Mouse (Mus musculus) adrenal gland (tissue): ENCODE measurements around the gene Cgrrf1.
"Not testable (repeated sequence)": the region's sequence is repeated elsewhere in the genome, so short reads cannot be mapped to it uniquely, and the experiment has no call there.

Experiments
- intact Hi-C: fragments of 180-260 bp; cut with DNase I; formaldehyde crosslinking; loops from one replicate; pipeline ENCODE4 v1.15.1; 2025
- long read RNA-seq, 2 experiments: library from polyadenylated mRNA; unstranded; transcript quantifications; one replicate each; pipeline ENCODE4 v2.0.0; 2020; ENCODE audit warnings: borderline replicate concordance in 1 of 2; ENCODE audit not compliant: insufficient replicate concordance in 1 of 2

Cgrrf1 gene
- long read RNA-seq, experiment 1, transcript Cgrrf1-201 (6 exons, 1,324 nt), result major isoform, 35 of 46 reads
- long read RNA-seq, experiment 1, partial matches to known transcripts, result 4 of 46 reads
- long read RNA-seq, experiment 1, other reads (novel, unspliced or antisense), result 6 of 46 reads
- long read RNA-seq, experiment 2, transcript Cgrrf1-201 (6 exons, 1,324 nt), result major isoform, 35 of 42 reads
- long read RNA-seq, experiment 2, partial matches to known transcripts, result 0 of 42 reads
- long read RNA-seq, experiment 2, other reads (novel, unspliced or antisense), result 3 of 42 reads

- intact Hi-C loops, result no loop called here
Measured at GRCm38 (mm10) chr14:46831837-46832333, at the start of gene Cgrrf1. Gene Cgrrf1 (plus strand): TSS chr14:46832125.

DNA sequence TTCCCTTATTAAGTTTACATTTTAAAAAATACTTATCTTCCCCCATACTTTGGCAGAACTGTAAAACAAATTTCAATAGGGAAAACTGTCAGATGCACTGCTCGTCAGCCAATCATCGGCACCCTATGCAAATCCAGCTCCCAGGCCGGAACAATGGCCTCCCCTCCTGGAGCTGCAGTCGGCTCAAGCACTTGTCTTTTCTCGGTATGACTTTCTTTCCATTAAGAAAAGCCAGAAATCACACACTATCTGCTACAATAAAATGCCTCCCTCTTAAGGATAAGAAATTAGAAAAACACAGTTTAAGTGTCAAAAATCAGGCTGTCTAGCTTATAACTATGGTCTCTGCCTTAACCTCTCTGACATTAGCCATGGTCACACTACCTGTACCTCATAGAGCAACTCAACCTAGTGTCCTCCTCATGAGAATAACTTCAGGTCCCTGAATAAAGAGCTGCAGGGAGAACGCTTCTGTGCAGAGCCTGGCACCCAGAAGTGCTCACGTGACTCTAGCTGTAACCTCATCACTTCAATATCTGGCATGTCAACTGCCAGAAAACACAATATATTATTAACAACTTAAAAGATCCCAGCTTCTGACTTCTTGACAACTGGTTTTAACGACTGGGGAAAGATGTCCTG, 49.6 kb upstream of the Cgrrf1 start:
- intact Hi-C loops, result no loop called here

DNA sequence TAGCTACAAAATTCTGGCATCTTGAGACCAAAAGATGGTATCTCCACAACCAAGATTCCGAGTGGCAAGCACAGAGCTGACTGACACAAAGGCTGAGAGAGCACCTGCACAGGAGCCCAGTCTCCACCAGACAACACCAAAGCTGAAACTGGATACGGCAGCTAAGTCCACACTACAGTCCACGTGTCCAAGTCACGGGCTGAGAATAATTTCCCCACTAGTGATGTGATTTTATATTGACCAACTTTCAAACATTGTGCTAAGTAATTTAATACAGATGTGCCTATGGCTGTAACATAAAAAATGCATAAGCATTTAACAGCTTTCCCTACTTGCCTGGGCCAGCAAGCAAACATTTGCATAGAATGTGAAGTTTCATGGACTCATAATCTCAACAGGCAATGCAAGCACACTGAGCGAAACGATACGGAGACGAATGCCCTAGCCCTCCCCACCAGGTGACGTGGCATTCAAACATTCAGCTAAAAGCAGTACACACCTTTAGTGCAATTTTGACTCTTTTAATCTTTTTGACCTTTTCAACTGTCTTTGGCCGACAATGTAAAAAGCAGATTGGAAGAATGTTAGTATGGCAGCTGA, 48.5 kb upstream of the Cgrrf1 start:
- intact Hi-C loops, result no loop called here

- intact Hi-C loops, result no loop called here
Measured at GRCm38 (mm10) chr14:46785247-46785646, 46.7 kb upstream of the Cgrrf1 start.

DNA sequence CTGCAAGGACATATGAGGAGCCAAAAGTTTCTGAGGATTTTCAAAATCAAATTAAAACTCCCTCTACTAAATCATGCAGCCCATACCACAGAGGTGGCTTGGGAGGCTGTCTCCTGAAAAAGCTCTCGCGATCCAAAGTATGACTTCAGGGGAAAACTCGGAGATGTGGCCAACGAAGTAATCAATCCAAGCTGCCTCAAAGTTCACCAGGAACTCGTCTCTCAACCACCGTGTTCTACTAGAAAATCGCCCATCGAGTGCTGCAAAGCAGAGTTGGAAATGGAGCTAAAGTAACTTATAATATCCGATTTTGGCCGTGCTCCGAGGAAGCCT, 44.5 kb upstream of the Cgrrf1 start:
- intact Hi-C loops, result no loop called here

- intact Hi-C loops, result no loop called here
Measured at GRCm38 (mm10) chr14:46787787-46788504, 44.0 kb upstream of the Cgrrf1 start, which contains the start of gene Cnih1. Gene Cnih1 (minus strand): TSS chr14:46788411.

- intact Hi-C loops, result no loop called here
Measured at GRCm38 (mm10) chr14:46788505-46788901, 43.4 kb upstream of the Cgrrf1 start.

DNA sequence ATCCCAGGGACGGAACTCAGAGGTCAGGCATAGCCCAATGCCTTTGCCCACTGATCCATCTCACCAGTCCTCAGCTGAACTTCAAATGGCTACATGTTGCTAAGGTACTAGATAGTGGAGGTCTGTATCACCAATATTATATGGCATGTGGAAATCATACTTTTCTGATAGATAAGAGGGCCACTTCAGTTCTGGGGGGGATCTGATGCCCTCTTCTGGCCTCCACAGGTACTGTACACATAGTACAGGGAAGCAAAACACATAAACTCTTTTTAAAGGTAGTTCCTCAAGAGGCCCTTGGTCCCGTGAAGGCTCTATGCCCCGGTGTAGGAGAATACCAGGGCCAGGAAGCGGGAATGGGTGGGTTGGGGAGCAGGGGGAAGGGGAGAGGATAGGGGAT, 41.6 kb upstream of the Cgrrf1 start:
- intact Hi-C loops, result no loop called here

GRCm38 (mm10) chr14:46790723-46791122, 41.2 kb upstream of the Cgrrf1 start:
- intact Hi-C loops, result no loop called here

DNA sequence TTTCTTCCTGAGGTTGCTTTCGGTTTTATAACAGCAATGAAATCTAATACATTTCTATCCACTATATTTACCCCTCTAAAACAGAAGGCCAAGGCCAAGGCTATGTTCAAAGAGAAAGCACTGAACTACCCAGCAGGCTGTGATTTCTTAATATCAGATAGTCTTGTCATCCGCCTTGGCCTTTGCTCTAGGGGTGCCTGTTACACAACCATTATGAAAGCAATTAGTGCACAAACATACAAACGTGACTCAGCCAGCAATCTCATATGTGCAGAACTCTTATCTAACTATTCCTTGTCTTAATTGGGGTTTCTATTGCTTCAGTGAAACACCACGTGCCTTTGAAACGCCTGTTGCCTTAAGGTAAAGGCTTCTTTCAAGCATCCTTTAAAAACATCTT, 37.8 kb upstream of the Cgrrf1 start:
- intact Hi-C loops, result no loop called here

DNA sequence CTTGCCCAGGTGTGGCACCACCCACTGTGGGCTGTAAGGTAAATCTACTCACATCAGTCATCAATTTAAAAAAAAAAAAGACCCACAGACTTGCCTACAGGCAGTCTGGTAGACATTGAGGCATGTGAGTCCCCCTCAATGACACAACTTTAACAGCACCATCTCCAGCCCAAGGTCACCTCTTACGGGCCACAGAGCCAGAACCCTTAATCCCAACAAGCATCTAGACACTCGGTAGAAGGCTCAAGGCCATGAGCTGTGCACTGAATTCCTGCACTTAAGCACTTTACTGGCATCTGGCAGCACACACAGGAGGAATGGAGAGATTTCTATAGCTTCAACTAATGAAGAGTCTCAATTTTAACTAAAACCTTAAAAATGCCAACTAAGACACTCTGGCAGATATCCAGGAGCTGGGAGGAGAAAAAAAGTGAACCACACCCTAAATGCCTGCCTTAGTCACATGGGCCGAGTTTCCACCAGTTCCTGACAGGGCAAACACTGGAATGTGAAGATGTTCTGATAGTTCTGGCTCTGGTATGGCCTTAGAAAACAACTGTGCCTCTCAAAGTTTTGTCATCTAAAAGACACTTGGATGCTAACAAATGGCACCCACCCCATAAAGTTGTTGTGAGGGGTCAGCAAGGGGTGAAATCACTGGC, 31.1 kb upstream of the Cgrrf1 start:
- intact Hi-C loops, result no loop called here

DNA sequence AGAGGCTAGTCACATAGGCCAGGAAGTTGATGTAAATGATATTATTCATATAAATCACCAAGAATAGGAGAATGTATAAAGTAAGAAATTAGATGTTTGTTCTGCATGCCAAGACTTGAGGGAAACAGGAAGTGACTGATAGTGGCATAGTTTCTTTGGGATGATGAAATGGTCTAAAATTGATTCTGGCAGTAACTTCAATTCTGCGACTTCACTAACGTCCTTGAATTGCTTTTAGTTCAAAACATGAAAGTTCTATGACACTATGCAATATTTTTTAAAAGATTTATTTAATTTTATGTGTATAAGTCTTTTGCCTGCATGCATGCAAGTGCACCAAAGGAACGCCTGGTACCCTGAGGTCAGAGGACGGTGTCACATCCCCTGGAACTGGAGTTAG, 28.7 kb upstream of the Cgrrf1 start:
- intact Hi-C loops, result no loop called here

DNA sequence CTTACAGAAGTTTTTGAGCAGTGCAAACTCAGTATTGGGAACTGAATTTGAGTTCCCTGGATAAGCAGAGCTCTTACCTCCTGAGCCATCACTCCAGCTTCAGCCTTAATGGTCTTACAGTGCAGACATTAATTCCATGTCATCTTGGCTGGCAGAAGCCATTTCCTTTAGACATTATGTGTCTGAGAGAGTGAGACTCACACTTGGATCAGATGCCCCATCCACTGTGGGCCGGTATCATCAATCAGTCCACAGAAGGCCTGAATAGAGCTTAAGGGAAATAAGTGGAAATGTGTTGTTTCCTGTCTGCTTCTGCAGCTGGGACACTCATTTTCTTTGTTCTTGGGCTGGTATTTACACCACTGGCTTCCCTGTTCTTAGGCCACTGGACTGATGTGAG, 28.1 kb upstream of the Cgrrf1 start:
- intact Hi-C loops, result no loop called here

- intact Hi-C loops, result no loop called here
Measured at GRCm38 (mm10) chr14:46806186-46806585, 25.7 kb upstream of the Cgrrf1 start.

GRCm38 (mm10) chr14:46807927-46808326, 24.0 kb upstream of the Cgrrf1 start:
- intact Hi-C loops, result no loop called here

- intact Hi-C loops, result no loop called here
Measured at GRCm38 (mm10) chr14:46815640-46816039, 16.3 kb upstream of the Cgrrf1 start.

GRCm38 (mm10) chr14:46816916-46817622, 14.9 kb upstream of the Cgrrf1 start:
- intact Hi-C loops, result no loop called here

GRCm38 (mm10) chr14:46818743-46819142, 13.2 kb upstream of the Cgrrf1 start:
- intact Hi-C loops, result no loop called here

DNA sequence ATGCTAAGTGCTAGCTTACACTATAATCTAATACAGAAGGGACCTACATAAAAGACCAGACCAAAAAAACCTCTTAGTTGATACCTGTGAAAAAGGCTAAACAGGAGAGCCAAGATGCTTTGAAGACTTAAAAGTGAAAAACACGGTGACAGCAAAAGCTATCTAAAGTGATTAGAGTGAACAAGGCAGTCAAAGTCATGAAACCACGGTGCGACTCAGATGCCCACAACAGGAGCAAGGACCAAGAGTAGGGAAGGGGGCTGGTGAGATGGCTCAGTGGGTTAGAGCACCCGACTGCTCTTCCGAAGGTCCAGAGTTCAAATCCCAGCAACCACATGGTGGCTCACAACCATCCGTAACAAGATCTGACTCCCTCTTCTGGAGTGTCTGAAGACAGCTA, 12.0 kb upstream of the Cgrrf1 start:
- intact Hi-C loops, result not testable (repeated sequence)

DNA sequence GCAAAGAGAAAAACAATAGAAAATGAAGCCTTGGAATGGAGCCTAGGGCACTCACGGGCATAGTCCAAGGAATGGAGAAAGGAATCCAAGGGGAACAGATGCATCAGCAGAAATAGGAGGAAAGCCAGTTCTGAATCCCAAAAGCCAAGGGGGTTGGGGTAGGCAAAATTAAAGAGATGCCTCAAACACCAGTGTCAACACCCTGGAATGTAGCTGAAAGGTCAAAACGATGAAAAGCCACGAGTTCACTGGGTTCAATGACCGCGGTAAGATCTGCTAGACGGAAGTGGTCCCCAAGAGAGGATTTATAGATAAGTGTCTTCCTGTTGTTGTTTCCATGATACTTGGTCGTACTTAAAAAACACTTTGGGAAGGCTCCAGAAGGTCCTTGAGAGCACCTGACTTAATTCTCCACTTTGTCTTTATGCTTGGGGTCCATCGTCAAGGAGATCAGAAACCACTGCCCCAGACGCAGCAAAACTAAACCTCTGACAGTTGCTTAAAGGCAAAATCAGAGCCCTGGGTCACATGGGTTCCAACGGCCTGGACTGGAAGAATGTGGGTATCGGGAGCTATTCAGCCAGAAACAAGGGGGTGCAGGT, 10.6 kb upstream of the Cgrrf1 start:
- intact Hi-C loops, result no loop called here
